Mouse (Mus musculus): ENCODE measurements at regions not wholly inside any gene's neighbourhood (a gene's known extent, or its start where the extent isn't known, plus 50 kb on each side); places are given as distances from the start of the nearest gene placed in this dataset.

DNA sequence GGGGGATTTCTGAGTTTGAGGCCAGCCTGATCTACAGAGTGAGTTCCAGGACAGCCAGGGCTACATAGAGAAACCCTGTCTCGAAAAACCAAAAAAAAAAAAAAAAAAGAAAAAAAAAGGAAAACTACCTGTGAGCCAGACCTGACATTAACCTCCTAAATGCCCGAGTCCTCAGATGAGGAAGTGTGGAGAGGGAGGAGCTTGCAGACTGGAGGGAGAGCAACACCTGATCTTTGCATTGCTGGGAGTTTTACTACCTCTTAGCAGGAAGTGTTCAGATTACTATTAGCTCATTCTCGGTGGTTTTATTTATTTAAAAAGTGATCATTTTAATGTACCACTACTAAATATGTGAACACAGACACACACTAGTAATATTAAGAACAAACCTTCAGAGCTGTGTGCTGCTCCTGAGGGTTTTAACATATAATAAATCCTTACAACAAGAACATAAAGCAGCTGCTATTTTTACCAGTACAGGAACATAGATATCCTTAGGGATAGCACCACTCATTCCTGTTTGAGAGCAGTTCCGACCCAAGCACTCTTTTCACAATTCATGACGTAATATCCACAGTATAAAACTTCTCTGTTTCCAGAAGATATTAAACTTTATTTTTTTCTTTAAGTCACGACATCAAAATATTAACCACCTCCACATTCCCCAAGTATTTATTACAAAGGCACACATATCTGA, 133.7 kb downstream of the Nsun3 start:
- no peak for TF ChIP-seq MAX (IDR thresholded peaks at IDR 0.05)
- no peak for TF ChIP-seq CTCF (IDR thresholded peaks at IDR 0.05; ENCODE audit: control insufficient read depth, insufficient read depth, insufficient read length)
- no peak for TF ChIP-seq MYOD1 (IDR thresholded peaks at IDR 0.05; ENCODE audit: control insufficient read depth, insufficient read length, low read depth)

Measured in C2C12 (cell line).